Mouse (Mus musculus) naive thymus-derived CD4-positive, alpha-beta T cell, adult 2 months (primary cell): Measurements from ENCODE around the gene Msantd1.
"Not testable (repeated sequence)": the region's sequence is repeated elsewhere in the genome, so short reads cannot be mapped to it uniquely, and the experiment has no call there.

Experiments
- DNase-seq: peaks from one replicate; pipeline ENCODE4 v3.0.0-alpha.2; 2011; ENCODE audit warnings: low read depth

Gene Msantd1

DNA sequence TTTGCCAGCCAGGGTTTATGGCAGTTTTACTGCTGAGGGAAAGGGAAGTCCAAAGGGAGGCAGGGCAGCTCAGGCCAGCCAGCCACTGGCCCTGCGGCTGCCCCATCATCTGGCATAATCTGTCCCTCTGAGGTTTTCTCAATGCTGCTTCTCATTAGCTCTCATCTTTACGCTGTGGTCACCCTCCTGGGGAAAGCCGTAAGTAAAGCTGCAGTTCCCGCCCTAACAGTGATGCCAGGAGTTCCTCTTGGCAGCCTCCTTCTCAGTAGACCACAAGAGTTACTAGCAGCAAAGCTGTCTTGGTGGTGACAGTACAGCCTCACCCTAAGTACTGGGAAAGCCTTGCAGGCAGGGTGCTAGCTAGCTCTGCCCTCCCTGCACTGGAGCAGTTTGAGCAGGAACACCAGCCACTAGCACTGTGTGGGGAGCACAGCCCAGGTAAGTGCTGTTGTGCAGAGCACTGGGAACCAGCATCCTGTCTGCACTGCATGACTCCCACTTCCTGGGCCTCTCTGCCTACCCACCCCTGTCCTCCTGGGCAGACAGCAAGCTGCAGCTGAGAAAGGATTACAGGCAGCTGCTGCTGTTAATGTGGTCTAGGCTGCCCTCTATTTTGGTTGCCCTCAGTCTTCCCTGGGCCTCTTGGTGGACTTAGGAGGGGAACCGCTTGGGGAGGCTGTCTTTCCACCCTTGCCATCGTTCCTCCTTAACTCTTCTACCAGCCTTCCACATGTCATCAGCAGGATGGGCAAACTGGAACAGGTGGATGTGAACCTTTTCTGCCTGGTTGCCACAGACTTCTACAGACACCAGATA is at the start of gene Msantd1:
TSS of gene Msantd1 (plus strand) at position 103 of the 816 bp plus-strand sequence.
- peak; percentile 13 for DNase-seq

DNA sequence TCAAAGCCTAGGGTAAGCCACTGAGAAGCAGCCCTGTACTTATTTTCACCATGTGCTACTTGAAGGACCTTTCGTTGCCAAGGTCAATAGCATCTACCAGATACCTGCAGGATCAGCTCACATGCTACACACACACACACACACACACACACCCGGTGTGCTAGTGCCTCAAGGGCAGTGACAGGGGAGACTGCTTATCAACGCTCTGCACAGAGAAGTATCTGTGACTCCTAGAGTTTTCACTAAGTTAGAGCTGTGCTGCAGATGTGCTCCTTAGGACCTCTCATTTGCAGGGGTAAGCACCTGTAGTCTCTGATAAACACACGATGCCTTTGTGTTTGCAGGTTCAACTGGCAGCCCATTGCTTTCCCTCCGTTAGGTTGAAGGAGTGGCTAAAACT is 42.4 kb upstream of the Msantd1 start:
- DNase-seq = no peak

DNA sequence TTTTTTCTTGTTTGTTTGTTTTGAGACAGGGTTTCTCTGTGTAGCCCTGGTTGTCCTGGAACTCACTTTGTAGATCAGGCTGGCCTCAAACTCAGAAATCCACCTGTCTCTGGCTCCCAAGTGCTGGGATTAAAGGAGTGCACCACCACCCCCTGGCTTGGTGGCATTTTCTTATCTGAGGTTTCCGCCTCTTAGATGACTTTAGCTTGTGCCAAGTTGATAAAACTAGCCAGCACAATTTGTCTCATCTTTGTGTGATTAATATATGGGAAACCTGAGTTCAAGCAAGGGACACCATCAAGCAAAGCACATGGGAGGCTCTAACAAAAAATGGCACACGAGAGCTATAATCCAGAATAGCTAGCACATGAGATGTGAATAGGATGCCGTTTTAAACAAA is 27.5 kb upstream of the Msantd1 start:
- DNase-seq = not testable (repeated sequence)

DNA sequence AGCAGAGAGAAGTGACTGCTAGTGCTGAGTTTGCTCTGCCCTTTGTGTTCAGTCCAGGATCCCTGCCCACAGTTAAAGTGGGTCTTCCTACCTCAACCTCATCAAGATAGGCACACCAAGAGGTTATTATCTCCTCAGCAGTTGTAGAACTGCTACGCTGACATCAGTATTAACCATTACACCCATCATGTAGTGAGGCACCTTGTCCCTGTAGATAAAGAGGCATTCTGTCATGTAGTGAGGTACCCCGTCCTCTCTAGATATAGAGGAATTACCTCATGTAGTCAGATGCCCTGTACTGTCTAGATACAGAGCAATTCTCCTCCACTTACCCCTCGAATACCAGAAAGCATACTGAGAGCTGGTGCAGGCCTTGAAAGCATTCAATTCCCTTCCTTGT is 26.8 kb upstream of the Msantd1 start:
- no peak for DNase-seq

DNA sequence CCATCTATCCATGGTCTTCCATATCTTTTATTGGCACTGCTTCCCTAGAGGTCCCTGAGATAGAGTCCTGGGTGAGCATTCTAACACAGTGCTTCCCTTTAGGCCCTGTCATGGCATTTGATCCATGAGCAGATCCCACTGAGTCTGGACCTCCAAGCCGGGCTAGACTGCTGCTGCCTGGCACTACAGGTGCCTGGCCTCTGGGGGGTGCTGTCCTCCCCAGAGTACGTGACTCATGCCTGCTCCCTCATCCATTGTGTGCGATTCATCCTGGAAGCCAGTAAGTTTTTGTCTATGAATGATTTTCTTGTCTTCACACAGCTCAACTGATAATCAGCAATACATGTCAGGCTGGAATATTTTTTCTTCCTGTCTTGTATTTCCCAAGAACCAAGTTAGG is 22.6 kb upstream of the Msantd1 start:
- no peak for DNase-seq

DNA sequence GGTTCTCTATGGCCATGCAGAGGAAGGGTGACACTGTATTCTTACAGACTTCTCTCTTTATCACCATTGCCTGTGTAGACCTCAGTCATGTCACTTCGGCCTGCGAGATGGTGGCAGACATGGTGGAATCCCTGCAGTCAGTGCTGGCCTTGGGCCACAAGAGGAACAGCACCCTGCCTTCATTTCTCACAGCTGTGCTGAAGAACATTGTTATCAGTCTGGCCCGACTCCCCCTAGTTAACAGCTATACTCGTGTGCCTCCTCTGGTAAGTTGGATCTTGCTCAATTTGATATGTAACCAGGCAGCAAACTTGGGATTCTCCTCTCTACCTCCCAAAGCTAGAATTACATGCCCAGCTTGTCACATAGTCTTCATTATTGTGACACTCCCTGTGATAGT is 18.6 kb upstream of the Msantd1 start:
- DNase-seq = no peak

DNA sequence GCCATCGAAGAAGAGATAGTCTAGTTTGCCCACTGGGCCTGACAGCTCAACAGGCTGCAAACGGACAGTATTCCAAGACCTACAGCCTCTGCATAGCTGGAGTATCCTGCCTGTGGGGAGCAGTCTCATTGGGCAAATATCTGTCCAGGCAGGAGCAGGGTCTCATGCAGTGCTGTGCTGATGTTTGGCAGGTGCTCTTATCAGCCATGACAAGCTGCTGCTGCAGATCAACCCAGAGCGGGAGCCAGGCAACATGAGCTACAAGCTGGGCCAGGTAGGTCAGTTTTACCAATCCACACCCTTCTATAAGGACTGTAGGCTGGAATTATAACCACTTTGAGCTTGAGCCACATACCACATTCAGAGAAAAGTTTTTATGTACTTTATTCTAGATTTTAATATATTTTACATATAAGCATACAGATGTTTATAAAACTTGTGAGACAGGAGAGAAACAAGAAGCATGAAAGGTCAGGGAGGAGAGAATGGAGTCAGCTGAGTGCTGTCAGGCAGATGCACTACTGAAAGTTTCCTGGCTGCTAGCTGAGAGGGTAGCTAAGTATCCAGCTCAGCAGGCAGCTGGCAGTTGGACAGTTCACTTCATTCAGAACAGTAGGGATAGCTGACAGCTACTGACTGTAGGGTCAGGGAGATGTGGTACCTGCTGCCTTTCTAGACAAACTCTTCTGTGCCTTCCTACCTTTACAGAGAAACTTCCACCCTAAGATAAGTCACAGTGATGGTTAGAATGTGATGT is 10.9 kb upstream of the Msantd1 start:
- no peak for DNase-seq

DNA sequence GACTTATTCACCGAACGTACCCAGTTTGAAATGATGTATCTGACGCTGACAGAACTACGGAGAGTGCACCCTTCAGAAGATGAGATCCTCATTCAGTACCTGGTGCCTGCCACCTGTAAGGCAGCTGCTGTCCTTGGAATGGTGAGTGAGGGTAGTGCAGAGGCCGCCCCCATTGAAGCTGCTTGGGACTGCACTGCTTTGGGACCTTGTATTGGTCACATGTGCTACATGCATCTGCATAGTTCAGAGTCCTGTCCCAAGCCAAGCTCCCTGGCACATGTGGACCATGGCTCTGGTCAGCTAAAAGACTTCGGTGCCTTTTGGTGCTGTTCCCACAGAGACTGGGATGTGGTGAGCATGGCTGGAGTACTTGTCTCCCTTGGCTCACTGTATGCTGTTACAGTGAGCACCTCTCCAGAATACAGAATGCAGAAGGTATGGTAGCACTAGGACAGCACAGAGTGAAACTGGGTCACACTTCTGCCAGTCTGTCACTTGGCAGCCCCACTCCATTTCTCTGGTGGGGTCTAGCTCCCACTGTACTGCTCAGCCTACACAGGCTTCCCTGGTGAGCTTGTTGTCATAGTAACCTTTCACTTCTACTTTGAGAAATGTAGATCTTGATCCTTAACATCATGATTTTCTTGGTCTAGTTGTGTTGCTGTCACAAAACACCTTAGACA is 7.9 kb upstream of the Msantd1 start:
- no peak for DNase-seq

DNA sequence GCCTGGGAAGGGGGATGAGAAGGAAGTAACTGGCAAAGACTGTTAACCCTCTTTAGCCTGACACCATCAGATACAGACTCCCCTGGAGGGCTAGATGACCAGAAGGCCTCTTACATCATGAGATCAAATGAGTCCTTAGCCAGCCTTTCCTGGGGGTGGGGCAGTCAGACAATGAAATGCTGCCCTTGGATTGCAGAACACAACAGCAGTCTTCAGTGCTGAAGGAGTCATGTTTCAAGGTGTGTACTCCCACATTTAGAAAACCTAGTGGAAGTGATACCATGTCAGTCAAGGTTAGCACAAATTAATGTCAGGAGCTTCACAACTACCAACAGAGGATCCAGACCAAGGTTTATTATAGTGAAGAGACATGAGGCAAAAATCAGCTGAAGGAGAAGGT is 5.4 kb upstream of the Msantd1 start:
- DNase-seq = no peak

DNA sequence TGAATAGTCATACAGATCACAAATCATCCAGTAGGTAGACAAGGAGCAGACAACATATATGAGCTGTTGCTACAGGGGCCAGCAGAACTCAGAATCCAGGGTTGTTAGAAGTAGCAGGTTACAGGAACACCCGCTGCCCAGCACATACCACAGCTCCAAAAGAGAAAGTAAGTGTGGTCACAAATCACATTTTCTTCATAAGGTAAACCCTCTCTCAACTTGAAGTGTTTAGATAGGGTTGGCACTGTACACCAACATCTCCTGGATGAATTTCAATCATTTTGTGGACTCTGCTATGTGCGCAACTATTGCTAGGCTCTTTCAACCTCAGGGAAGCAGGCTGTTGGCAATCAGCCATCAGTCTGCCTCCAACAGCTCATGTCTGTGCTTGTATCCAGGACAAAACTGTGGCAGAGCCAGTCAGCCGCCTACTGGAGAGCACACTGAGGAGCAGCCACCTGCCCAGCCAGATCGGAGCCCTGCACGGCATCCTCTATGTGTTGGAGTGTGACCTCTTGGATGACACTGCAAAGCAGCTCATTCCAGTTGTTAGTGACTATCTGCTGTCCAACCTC is 4.9 kb upstream of the Msantd1 start:
- no peak for DNase-seq

DNA sequence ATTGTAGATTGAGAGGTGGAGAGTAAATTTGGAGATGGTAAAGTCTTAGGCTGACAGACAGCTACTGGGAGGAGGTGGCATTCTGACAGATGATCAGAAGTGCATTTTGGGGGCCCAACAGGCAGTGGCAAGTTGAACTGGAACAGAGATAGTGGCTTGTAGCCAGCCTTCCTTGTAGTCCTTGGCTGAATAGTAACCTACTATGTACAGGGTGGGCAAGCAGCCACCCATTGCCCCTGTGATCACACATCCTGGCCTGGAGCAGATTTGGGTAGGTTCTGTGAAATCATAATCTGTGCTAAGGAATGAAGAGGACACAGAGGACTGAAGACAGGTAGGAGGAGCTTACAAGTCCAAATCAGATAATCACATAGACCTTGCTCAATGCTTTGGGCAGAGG is 3.4 kb upstream of the Msantd1 start:
- DNase-seq = no peak

DNA sequence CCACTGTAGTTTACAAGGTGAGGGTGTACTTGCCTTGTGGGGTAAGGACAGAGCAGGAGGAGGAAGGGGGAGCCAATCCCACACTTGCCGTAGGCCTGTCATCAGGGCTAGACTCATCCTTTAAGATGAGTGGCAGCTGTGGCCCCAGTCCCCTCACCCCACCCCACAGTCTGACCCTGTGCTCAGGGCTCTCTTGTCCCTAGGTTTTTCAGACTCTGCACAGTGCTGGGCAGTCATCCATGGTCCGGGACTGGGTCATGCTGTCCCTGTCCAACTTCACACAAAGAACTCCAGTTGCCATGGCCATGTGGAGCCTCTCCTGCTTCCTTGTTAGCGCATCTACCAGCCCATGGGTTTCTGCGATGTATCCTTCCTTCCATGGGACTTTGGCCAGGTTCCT is 582 bp upstream of the Msantd1 start:
- DNase-seq = no peak

DNA sequence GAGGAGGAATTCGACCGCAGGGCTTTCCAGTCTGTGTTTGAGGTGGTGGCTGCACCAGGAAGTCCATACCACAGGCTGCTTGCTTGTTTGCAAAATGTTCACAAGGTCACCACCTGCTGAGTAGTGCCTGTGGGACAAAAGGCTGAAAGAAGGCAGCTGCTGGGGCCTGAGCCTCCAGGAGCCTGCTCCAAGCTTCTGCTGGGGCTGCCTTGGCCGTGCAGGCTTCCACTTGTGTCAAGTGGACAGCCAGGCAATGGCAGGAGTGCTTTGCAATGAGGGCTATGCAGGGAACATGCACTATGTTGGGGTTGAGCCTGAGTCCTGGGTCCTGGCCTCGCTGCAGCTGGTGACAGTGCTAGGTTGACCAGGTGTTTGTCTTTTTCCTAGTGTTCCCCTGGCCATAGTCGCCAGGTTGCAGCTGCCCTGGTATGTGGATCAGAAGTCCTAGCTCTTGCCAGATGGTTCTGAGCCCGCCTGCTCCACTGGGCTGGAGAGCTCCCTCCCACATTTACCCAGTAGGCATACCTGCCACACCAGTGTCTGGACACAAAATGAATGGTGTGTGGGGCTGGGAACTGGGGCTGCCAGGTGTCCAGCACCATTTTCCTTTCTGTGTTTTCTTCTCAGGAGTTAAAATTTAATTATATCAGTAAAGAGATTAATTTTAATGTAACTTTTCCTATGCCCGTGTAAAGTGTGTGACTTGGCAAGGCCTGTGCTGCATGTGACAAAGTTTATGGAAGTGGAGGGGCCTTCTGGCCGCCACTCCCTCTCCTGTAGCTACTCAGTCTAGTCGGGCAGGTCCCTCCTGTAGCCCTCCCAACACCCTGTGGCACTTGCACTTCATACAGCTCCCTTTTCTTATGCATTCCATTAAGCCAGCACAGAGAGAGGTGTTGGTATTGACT is 1.2 kb downstream of the Msantd1 start:
- no peak for DNase-seq

DNA sequence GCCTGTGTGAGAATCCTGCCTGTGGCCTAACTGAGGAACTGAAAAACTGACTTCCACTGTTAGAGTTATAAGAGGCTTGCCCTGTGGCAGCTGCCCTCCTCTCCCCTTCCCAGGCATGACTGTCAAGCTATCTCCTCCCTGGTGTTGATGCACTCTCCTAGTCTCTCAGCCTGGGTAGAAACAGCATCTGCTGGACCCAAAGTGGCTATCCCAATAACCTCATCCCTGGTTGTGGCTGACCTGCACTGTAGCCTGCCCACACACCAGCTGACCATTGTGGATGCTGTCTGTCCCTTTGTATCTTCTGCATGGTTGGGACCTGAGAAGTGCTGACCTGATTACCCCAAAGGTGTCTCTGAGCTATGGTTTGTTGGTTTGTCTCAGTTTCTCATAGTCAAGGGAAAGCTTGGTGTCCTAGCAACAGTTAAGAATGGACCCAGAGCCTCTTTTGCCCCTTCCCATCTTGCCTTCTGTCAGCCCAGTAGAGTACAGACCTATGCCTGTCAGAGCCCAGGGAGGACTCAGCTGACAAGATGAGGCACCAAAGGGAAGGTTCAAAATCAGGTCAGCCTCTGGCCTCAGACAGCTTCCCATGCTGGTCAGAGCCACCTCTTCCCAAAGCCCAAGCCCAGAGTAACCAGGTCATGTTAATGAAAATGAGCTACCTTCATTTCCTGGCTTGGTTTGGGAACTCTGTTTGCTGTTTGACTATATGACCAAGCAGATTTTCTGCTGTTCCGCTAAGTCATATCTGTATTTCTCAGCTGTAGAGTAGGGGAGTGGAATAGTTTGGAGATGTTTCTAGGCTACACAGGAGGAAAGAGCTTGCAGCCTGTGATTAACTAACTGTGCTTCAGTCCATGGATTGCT is 2.1 kb downstream of the Msantd1 start:
- no peak for DNase-seq

DNA sequence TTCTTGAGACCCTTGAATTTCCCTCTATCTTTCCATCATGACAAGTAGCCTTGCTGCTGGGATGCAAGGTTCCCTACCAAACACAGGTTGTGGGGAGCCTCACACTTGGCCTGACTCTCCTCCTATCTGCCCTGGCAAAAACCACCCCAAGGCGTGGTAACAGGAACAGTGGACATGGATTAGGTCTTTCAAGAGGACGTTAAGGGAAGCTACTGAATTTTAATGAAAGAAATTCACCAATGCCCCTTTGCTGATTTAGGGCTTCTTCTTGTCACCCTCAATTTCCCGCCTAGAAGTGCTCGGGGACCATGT is 2.6 kb downstream of the Msantd1 start:
- no peak for DNase-seq

DNA sequence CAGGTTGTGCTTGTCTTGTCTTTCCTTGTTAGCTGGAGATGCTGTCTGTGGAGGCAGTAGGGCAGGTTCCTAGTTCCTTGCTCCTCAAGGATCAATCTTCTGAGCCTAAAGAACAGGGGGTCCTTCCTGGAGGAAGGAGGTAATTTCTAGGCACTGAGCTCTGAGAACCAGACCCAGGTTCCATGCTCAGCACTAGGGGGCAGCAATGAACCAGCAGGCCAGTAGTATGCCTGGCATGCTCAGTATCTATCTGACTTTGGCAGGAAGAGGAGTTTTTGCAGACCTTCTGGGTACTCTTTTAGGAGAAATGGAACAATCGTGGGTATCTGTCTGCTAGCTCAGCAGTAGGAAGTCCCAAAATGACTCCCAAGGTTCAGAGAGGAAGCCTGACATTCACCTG is 8.0 kb downstream of the Msantd1 start:
- peak; percentile 68 for DNase-seq

DNA sequence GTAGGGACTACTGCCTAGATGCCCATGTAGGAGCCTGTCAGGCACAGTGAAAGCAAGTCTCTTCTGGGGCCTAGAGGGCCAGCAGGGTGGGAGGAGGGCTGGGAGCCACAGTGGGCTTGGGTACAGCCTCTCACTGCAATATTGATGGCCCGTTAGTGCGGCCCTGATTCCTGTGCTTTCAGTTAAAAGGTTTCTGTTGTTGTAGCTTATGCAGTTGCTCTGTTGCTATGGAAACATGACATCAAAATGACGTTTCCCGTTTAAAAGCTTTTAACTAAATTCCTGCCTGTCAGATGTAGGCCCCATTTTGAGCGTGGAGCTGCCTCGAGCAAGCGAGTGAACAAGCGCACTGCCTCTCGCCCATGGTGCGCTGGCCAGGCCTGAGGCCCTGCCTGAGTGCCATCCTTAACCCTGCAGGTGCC is 9.4 kb downstream of the Msantd1 start:
- DNase-seq = no peak

DNA sequence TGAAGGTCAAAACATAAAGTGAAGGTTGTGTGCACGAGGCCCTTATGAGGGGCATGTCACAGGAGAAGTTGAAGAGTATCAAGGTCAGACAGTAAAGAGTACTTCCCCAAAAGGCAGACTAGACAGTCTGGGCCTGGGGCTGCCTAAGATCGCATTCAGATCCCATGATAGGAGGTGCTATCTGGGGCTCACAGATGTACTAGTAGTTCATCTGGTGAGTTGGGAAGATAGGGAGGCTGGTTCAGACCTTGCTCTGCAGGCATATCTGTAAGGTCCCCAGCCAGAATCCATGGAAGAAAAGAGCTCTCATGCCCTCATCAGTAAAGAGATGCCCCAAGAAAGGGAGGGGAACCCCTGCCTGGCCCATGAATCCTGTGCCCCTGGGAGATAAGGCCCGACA is 11.0 kb downstream of the Msantd1 start:
- no peak for DNase-seq

DNA sequence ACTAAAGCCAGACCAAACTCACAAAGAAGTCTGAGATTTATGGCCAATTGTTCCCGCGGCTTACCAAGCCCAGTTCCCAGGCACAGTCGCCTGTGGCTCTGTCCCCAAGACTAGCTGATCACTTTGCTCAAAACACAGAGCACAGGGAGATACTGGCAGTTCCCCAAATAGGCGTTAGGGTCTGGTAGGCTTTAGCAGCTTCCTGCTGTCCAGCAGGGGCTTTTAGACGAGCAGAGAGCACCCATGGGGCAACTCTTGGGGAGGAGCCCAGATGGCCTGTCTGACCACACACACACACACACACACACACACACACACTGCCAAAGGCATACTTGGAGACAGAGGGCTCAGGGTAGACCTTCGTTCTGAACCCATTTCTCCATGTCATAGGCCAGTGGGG is 14.7 kb downstream of the Msantd1 start:
- no peak for DNase-seq

DNA sequence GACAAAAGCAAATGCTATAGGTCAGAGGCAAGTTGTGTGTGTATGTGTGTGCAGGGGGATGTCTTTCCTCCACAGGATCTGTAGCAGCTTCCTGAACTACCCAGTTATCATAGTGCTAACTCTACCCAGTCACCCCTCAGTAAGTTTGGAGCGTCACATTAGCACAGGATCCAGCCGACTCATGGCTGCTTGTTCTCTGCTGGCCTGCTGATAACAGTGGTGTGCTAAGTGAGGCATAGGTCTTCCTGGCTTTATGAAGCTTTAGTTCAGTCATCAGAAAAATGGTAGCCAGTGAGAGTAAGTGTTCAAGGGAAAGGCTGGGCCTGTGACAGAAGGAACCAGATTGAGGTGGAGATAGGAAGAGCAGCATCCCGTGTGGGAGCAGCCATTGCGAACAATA is 16.1 kb downstream of the Msantd1 start:
- DNase-seq = no peak

DNA sequence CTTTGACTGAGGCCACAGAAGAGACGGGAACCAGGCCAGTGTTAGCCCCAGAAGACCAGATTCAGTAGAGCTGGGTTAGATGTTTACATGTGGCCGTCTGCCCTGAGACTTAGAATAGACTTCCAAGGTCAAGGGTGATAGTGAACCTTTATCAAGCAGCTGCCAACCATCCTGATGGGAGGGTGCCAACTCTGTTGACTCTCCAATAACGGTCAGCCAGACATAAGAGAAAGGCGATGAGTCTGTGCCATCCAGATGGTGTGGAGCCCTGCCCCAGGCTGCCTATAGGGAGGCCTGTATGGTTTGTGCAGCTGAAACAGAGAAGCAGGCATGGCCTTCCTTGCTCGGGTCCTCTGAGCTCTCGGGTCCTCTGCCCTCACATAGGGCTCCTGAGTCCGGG is 16.7 kb downstream of the Msantd1 start:
- DNase-seq = no peak
